Mouse (Mus musculus) kidney, adult 2 months (tissue): Measurements from ENCODE around the gene Klhl7.

ENCODE experiments used
- CTCF ChIP-seq: fragments of 200-500 bp; conservative IDR thresholded peaks from 2 replicates; pipeline ENCODE4 v1.5.1; 2011; ENCODE audit warnings: low read depth, mild to moderate bottlenecking, control low read depth, low read length, moderate library complexity, mixed read lengths; ENCODE audit not compliant: insufficient read depth, insufficient read length
- POLR2A ChIP-seq: fragments of 200-500 bp; IDR thresholded peaks from one replicate; pipeline ENCODE4 v1.6.1; 2011; ENCODE audit warnings: low read depth, low read length, control low read depth

DNA sequence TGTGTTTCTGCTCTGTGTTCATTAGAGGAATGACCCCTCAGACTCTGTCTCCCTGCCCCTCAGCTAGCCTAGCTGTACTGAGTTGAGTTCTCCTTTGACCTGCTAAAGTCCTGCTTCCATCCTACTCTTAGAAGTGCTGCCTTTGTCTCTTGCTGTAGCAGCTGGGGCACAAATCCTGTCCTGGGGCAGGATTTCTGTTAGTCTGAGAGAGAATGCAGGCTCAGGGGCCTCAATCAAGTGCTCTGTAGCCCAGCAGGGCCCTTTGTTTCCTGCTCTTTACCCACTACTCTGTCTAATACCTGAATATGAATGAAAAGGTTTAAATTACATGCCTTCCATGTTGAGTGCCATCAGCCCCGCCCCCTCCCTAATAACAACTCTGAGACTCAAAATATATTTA lies 23.8 kb downstream of the Klhl7 start:
- TF ChIP-seq POLR2A (no peak), CTCF (no peak)
